Mouse (Mus musculus): ENCODE measurements around the gene Cfap73. TPM values are rescaled to one million over a fixed set of nuclear protein-coding genes. Genes with fewer than 3 reads are reported as not detected.

Cfap73 gene
- not detected for polyA plus RNA-seq (2017; shearing (Covaris generic))

DNA sequence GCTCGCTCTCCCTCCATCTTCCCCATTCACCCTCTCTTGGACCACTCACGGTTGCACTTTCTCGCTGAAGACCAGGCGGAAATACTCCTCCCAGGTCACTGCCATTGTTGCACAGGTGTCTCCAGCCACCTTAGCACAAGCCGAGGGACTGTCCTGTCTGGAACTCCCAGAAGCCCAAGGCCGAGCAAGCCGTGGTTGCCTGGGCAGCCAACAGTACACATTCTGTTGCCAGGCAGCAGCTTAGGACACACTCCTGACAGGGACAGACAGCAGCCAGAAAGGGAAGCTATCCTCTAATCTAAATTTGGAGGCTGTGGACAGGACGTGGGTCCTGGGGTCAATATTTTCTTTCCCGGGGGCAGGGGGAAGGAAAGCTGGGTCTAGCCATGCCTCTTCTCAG lies at the start of gene Cfap73:
Gene Cfap73 (minus strand): TSS at position 105 of the 400 bp plus-strand sequence.
- no peak for ATAC-seq

DNA sequence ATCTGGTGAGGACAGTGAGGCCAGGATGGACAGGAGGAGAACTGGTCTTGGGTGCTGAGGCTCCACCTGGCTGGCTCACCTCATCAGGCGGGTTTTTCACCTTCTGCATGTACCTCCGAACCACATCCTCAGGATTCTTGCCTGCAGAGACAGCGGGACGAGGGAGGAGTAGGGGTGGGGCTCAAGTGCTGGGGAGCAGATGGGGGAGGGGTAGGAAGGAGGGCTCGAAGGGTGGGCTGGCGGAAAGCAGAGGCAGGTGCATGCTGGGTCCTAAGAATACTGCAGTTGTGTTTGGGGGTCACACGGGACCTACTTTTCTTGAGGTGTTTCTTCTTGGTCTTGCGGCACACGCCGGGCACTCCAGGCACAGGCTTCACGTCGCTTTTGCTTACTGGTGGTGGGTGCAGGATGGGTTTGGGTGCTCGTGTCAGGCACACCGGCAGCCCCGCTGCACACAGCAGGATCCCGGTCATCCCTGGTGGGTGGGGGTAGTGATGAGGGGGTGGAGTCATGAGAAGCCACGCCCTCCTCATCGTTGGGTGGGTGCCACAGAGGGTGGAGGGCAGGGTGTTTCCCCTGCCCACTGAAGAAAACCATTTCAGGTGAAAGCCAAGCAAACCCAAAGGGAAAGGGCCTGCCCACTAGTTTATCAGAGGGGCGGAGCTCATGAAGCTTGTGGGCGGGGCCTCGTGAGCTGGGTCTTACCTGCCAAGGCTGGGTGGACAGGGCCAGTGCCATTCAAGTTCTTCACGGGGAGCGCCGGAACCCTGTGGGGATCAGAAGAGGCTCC lies 49.1 kb upstream of the Cfap73 start:
- ATAC-seq: no peak

DNA sequence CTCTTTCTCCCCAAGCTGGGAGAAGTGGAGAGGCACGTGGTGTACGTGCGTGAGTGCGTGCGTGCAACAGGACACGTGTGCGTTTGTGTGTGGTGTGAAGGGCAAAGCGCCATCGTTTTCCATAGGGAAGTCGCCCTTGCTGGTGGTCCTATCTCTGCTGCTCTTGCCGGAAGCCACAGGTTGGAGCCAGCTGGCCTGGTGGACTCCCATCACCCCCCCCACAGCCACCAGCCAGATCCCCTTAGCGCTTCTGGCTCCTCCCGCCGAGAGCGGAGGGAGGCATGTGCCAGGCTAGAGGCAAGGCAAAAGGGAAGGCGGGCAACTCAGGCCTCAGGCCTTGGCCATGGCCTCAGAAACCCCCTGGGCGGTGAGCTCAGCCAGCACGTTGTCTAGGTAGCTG lies 46.9 kb upstream of the Cfap73 start:
- ATAC-seq: no peak

DNA sequence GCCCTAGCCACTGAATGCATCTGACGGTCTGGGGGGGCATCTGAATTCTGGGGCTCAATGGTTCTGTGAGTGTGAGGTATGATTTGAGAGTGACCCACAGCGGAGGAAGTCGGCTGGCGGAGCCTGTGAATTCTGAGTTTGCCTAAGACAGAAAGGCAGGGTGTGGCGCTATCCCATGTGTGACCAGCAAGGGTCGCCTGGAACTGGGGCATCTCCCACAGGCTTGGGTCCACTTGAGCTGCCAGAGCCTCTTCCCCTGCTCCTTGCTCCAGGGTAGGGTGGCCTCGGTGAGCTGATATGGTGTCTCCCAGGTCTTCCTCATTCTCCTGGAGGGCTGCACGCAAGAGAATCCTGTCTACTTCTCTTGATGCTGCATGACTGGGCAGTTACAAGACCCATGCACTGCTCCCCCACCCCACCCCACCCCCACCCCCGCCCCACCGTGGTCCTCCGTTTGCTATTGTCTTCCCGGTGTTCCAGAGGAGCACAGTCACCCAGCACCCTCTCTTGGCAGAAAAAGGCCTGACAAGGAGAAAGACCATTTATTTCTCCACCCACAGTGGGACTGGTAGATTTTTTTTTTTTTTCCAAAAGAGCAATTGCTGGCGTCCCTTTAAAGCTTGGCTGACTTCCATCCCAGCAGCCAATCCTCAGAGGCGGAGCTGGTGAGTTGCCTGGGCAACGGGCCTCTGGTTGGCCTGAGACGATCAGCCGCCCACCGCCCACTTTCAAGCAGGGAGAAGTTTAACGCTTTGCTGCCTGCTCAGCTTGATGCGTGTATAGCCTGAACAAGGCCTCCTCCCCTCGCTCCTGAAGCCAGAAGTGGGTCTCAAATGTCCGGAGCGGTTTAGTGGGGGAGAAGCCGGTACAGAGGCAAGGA lies 45.9 kb upstream of the Cfap73 start:
- peak; percentile 21 for ATAC-seq

DNA sequence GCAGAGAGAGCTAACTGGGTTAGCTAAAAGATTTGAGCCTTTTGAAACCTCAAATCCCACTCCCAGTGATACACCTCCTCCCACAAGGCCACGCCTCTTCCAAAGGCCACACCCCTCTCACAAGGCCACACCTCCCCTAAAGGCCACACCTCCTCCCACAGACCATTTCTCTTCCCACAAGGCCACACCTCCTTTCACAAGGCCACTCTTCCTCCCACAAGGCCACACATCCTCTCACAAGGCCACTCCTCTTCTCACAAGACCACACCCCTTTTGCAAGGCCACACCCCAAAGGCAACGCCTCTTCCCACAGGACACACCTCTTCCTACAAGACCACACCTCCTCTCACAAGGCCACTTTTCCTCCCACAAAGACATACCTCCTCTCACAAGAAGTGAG lies 43.5 kb upstream of the Cfap73 start:
- ATAC-seq: peak; percentile 51

DNA sequence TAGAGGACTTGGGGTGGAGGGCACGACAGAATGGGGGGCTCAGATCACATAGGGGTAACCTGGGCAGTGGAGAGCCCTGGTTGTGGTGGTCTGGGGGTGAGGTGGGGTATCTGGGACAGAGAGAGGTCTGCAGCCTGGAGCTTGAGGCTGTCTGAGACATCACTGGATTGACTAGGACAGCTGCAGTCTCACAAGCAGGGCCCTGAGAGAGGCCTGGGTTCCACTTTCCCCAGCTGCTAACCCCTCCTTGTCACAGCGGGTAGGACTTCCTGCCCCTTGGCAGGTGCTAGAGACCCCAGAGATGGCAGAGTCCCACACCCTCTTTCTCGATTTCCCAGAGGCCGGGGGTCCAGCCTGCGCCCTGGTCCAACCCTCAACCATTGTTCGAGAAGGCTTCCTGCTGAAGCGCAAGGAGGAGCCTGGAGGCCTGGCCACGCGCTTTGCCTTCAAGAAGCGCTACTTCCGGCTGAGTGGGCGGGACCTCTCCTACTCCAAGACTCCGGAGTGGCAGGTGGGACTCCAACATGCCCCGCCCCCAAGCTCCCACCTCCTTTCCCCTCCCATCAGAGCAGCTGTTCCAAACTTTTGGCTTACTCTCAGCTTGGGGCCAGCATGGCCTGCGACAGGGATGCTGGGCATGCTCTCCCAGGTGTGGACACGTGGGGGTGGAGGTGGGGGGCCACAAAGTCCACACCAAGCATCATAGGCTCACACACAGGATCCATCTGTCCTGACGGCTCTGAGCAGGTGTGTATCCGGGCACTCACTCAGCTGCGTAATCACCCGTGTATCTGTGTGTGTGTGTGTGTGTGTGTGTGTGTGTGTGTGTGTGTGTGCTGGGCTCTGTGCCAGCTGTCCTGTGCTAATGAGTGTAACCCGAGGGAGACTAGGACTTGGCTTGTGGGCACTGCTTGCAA lies 40.5 kb upstream of the Cfap73 start:
- no peak for ATAC-seq

DNA sequence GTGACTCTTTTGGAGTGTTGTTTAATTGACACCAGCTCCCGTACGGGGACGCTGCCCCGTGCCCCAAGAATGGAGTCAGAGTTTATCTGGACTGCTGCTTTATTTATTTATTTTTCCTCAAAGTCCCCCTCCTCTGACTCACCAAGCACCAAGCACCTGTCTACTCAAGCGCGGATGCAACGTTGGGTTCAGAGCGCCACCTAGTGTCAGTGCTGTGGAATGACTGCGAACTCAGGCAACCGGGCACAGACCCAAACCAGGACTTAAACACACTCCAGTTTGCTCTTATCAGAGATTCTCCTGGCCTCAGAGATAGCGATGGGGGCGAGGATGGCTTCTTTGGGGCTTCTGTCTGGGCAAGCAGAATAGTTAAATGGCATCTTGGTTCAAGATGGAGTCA lies 39.6 kb upstream of the Cfap73 start:
- peak; percentile 44 for ATAC-seq

DNA sequence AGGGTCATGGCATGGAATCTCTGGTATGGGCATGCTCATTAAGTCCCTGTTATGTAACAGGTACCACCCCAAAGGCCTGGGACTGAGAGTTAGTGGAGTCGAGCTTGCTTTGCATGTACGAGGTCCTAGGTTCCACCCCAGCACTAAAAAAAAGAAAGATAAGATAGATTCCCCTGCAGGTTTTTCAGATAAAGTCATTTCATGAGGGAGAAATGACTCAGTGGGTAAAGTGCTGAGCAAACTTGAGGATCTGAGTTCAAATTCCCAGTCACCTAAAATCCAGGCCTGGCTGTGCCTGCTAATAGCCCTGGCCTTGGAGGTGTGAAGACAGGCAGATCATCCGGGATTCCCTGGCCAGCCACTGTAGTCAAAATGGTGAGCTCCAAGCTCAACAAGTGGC lies 37.8 kb upstream of the Cfap73 start:
- no peak for ATAC-seq

DNA sequence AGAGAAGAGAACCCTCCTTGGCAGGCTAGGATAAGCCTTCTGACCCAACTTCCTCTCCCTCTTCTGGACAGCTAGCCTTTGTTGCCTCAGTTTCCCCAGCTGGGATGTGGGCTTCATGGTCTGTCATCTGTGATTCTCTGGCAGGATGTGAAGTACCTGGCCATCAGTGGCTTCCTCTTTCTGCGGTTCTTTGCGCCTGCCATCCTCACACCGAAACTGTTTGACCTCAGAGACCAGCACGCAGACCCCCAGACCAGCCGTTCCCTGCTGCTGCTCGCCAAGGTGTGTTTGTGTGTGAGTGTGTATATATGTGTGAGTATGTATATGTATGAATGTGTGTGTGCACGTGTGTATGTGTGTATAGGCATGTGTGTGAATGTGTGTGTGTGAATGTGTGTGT lies 36.1 kb upstream of the Cfap73 start:
- ATAC-seq: no peak

DNA sequence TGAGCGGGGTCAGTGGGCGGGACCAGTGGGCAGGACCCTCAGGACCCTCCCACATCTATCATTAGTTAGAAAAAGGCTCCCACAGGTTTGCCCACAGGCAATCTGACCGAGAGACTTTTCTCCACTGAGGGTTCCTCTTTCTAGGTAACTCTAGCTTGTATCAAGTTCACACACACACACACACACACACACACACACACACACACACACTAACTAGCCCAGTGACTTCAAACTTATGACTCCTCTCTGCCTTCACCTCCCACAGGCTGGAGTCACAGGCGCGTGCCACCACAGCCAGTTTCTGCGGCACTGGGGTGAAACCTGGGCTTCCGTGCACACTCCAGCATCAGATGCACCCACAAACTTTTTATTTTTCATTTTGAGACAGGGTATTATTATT lies 34.7 kb upstream of the Cfap73 start:
- no peak for ATAC-seq

DNA sequence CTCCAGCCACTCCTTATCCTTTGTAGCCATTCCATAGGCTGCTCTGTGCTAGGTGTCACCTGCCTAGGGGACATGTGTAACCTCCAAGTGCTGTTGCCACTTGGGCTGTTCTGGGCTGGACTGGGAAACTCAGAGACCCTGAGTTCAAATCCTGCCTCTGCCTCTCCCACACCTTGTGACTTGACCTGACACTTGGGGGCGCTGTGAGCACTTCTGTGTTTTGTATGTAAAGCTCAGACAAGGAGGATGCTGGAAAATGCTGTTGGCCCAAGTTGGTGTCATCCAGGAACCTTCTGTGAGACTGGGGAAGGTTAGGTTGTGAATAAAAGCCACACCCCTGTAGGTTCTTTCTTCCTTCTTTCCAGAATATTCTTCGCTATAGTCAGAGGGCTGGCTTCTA lies 30.9 kb upstream of the Cfap73 start:
- no peak for ATAC-seq

DNA sequence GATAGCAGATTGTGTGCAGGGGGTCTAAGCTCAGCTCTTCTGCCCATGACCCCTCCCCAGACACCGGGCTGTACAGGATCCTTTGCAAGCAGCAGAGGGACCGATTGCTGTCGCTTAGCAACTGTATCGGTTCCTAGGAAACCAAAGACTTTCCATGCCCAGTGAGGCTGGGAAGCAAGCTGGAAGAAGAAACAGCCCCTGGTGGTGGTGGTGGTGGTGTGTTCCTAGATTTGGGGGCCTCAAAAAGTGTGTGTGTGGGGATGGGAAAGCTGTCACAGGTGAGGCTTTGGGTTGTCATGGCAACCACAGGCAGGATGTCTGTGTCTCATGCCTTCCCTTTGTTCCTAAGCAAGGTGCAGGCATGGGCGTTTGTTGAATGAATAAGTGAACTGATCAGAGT lies 26.8 kb upstream of the Cfap73 start:
- ATAC-seq: no peak

DNA sequence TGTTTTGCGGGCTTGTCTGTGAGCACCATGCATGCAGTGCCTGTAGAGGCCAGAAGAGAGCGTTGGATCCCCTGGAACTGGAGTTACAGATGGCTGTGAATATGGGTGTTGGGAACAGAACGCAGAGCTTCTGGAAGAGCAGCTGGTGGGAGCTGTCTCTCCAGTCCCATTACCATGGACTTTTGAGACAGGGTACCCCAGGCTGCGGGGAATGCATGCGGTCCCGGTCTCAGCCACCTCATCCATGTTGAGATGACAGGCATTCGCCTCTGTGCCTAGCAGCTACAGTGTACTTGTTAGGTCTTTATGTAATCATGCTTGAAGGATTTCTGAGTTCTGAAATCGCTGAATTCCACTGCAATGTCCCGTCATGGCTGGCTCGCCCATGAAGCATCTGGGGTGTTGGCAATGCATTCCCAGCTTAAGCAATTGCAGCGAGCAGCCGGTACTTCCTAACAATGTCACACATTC lies 22.3 kb upstream of the Cfap73 start:
- no peak for ATAC-seq

DNA sequence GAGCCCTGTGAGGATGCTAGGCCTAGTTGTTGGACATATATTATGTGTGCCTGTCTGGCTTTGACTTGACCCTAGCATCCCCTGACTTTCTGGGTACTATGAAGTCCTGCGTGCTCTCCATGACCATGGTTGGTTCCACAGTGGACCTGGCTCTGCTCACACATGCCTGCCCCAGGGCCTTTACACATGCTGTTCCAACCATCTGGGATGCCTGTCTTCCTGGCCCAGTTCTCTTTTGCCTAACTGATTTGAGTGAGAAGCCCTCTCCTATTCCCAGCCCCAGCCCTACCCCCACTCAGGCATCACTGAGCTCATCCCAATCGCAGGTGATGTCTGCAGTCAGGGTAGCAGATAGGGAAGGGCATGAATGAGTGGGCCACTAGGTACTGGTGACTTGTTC lies 19.8 kb upstream of the Cfap73 start:
- ATAC-seq: no peak

DNA sequence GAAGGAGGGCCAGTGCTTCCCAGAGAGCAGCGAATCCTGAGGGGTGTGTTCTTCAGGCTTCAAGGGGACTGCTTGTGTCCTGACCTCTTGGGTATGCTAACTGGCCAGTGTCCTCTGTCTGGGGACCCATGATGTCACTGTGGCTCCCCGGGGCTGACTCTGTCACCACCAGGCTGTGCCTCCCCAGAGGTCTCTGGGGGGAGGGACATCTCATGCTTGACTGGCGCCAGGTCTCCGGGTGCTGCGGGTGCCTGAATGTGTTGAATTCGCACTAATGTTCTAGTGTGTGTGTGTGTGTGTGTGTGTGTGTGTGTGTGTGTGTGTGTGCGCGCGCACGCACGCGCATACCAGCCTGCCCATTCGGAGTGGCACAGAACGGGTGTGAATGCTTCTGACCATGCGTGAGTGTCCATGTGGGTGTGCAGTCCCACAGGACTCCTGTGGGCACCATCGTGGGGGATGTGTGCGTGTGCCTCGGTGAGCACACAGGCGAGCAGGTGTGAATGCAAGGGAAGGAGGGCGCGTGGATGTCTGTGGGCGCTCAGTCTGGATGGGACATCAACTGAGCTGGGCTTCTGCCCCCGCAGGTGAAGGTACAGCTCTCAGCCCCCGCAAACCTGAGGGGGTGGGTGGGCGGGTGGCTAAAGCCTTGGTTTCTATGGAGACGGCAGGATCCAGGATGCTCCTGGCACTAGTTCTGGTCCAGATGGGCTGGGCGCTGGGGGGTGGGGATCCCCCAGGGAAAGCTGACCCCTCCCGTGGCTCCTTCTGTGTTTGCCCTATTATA lies 19.1 kb upstream of the Cfap73 start:
- ATAC-seq: no peak

DNA sequence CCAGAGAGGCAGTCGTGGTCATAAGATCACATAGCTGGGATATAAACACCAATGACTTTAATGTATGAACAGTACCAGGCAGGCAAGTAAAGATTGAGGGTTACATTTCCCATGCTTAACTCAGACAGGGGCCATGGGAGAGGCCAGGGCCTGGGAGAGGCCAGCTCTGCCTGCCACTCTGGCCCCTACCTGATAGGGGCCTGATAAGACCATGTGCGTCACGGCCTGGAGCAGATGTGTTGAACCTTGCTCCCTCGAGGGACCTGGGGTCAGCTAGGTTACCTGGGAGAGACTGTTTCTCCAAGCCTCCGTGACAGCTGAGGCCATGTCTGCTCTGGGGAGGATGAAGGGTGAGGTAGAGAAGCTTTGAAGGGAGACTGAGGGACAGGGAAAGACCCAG lies 17.2 kb upstream of the Cfap73 start:
- ATAC-seq: no peak

DNA sequence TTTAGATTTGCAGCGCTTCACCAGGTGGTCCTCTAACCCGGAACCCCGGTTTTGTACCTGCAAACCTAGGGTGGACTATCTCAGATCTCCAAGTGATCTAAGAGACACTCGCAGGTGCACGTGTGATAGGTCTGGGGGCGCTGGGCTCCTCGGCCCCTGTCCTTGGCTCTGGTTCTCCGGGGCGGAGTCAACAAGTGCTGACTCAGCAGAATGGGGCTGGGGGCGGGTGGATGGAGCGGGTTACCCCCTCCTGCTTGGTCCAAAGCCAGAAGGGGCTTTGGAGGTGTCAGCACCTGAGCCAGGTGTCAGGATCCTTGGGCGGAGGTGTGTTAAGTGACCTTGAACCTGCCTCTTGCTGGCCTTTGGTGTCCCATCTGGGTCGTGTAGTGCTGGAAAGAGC lies 15.9 kb upstream of the Cfap73 start:
- ATAC-seq: no peak

DNA sequence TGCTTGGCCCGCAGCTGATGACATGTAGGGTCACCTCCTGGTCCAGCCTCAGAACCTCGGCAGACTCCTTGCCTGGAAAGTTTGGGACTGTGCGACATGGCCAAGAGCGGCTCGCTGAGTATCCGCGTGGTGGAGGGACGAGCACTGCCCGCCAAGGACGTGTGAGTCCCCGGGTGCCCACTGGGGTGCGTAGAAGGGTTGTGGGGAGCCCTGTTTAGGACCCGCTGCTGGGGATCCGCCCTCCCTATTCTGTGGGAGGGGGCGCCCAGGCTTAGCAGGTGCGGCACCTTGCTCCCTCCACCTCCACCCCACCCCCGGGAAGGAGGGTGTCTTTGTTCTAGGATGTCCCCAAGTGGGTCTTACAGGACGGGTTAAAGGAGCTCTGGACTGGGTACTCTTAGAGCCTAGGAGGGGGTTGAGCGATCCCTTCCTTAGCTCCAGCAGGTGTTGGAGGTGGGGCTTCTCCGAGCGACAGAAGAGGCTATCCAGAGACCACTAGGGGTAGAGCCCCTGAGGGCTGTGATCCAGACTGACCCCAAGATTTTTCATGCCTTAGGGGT lies 15.4 kb upstream of the Cfap73 start:
- peak; percentile 19 for ATAC-seq

DNA sequence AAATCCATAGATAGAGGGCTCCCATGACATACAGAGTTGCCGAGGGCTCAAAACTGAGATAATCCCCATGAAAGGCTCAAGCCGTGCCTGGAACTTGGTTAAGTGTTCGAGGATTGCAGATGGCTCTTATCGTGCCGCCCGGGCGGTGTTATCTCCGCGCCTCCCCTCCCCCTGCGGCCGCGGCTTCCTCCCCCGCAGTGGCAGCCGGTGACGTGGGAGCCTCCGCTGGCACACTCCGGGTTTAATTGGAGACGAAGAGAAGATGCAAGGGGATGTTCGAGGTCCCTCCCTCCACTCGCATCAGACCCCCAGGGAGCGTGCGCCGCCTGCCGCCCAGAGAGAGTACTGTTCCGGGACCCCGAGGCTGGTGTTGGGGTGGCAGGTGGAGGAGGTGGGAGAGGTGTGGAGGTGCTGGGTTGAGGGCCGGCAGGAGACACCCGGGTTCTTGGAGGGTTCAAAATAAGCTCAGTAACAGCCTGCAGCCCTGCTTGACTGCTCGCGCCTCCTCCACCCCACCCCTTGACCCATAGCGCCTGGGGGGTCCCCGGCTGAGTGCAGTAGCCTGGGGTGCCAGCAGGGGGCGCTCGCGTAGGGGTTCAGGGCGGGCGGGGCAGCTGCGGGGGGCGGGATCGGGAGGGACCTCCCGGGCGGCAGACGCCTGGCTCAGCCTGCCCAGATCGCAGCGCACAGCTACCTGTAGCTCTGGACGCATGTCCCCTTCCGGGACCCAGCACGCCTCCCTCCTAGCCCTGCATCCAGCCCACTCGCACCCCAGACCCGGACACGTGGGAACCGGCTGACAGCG lies 14.7 kb upstream of the Cfap73 start, which contains the start of gene Rasal1:
Gene Rasal1 (plus strand): TSS at position 244 of the 805 bp plus-strand sequence.
- peak; percentile 94 for ATAC-seq

DNA sequence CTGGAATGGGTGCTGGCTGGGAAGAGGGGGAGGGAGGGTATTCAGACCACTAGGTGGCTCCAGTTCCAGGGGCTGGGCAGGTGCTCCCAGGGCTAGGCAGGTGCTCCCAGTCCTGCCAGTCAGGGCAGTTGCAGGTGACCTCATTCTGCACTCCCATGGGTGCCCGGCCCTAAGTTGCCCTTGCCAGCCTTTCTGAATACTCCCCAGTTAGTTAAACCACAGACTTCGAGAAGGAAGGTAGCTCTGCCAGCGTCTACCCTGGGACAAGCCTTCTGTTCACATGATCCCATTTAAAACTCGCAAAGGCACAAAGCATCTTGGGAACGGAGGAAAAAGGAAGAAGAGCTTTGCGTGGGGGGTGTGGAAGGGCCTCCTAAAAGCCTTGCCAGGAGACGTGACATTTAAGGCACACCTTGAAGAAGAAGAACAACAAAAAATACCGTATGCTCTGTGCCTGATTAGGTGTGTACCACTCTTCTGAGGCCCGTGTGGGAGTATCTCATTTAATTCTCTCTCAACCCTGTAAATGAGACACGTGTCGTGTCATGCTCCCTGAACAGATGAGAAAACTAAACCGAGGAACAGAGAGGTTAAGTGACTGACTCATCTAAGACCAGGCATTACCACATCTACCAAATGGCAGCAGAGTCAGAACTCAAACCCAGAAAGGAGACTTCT lies 13.9 kb upstream of the Cfap73 start:
- peak; percentile 52 for ATAC-seq

All from inflammation-experienced regulatory T-cells, adult 6 months (primary cell).